Mouse (Mus musculus) testis, adult 2 months (tissue): Measurements from ENCODE around the gene Ank3.

Source experiments
- CTCF ChIP-seq: fragments of 200-500 bp; IDR thresholded peaks from 2 replicates; pipeline ENCODE4 v1.5.1; 2012; ENCODE audit warnings: low read depth, mild to moderate bottlenecking, inconsistent platforms, low read length, moderate library complexity; ENCODE audit not compliant: control insufficient read depth, insufficient read depth, insufficient replicate concordance
- POLR2A ChIP-seq: fragments of 200-500 bp; IDR thresholded peaks from 2 replicates; pipeline ENCODE4 v1.6.1; 2012; ENCODE audit warnings: low read depth, mild to moderate bottlenecking, inconsistent platforms, low read length, moderate library complexity; ENCODE audit not compliant: control insufficient read depth

DNA sequence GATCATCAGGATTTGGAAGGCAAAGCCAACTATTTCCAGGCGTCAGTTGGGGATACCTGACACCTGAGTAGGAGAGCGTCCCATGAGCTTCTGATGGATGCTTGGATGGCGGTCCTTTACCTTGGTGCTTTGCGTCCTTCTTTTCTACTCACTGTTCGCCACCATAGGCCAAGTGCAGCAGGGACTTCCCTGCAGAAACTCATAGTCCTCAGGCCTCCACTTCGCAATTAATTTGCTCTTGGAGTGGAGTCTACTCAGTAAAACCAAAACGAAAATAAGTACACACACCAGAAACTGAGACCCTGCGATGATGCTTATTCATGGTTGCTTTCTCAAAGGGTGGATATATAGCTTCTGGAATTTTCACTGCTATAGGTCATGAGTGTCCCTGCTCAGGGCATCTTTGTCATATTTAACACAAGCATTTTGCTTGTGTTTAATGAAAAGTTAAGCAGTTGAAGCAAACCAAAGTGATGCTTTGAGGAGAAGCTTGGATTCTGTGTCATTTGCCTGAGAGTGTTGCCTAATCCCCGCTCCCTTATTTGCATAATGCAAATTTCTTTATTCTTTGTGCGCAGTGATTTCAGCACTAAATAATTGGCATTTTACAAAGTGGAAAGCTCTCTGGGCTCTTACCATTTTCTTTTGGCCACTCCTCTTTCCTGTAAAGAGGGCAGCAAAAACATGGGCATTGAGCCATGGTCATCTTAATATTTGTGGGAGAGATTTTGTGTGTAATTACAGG is 145.5 kb downstream of the Ank3 start:
- TF ChIP-seq POLR2A (no peak), CTCF (no peak)
